Mouse (Mus musculus) testis, adult 2 months (tissue): ENCODE data around the gene Tmem205.

Source experiments
- CTCF ChIP-seq: fragments of 200-500 bp; IDR thresholded peaks from 2 replicates; pipeline ENCODE4 v1.5.1; 2012; ENCODE audit warnings: low read depth, mild to moderate bottlenecking, inconsistent platforms, low read length, moderate library complexity; ENCODE audit not compliant: control insufficient read depth, insufficient read depth, insufficient replicate concordance
- POLR2A ChIP-seq: fragments of 200-500 bp; IDR thresholded peaks from 2 replicates; pipeline ENCODE4 v1.6.1; 2012; ENCODE audit warnings: low read depth, mild to moderate bottlenecking, inconsistent platforms, low read length, moderate library complexity; ENCODE audit not compliant: control insufficient read depth

- no peak for TF ChIP-seq POLR2A
- TF ChIP-seq CTCF, result no peak
These were observed 34.7 kb upstream of the Tmem205 start for GRCm38 (mm10) chr9:21962010-21962409.
